In the genomic region with DNA sequence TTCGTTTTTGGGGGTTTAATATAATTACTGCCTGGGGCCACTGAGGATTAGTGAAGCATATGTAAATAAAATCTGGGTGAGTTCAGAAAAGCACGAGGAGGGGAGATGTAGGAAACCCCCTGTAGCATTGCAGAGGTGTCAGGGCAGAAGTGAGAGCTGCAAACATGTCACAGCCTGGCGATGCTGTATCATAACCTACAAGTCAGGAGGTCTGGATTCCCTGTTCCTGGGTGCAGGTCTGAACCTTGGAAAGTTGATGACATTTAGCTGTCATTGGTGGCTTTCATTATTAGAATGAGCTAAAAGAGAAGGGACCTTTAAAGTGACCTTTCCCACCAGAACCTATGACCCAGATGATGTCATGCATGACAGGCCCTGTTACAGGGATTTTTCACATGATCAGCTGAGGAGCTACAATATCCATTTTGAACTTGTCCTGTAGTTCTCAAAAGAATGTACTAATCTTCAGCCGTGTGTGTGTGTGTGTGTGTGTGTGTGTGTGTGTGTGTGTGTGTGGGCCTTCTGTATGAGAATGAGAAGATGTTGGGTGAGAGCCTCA, we compare ENCODE assay signal across 18 mouse cellular contexts.
A peak's percentile ranks its signal among the peaks of the same experiment; 100 is the strongest.
DNase-seq lines count a peak whose midpoint lies in the region; ATAC-seq and TF ChIP-seq lines count a peak whose summit lies in the region.
"Had no signal": no experiment of that assay in that cellular context is flagged by ENCODE, and none has a peak within 500 bp of the region (broad histone marks: within the 10 kb centered on the region; RNA-seq: fewer than 3 reads in every experiment).

No protein-coding gene starts in this region.

- H3K4me1 ChIP-seq in liver, postnatal 0 days (ENCODE audit: insufficient read depth) = no peaks in the 10 kb centered on the region
- H3K4me1 ChIP-seq in liver, embryonic 11.5 days (replicated peaks; ENCODE audit: control insufficient read depth, insufficient read depth, low read length) = no peaks in the 10 kb centered on the region
- peaks cover 16% of the 10 kb centered on the region for H3K4me1 ChIP-seq in bone marrow macrophage, adult 2 months (ENCODE audit: control insufficient read depth, insufficient read depth, low read length)
- H3K4me1 ChIP-seq: embryonic facial prominence, embryonic 13.5 days; forebrain, embryonic 13.5 days; limb, embryonic 12.5 days; midbrain, embryonic 12.5 days; stomach, embryonic 15.5 days had no signal

- intact Hi-C loops in left cerebral cortex, adult 2 months (cut with DNase I) = no loop called here

- H3K27me3 ChIP-seq in liver, postnatal 0 days (ENCODE audit: insufficient read depth, low read length) = no peaks in the 10 kb centered on the region
- H3K27me3 ChIP-seq in liver, embryonic 11.5 days (replicated peaks; ENCODE audit: control insufficient read depth, insufficient read depth, low read length) = no peaks in the 10 kb centered on the region
- H3K27me3 ChIP-seq: embryonic facial prominence, embryonic 13.5 days; forebrain, embryonic 13.5 days; limb, embryonic 12.5 days; midbrain, embryonic 12.5 days; stomach, embryonic 15.5 days had no signal

- H3K4me2 ChIP-seq in liver, postnatal 0 days (ENCODE audit: low read depth, low read length) = no peak overlapping the region
- H3K4me2 ChIP-seq in liver, embryonic 11.5 days = no peak overlapping the region
- H3K4me2 ChIP-seq: embryonic facial prominence, embryonic 13.5 days; forebrain, embryonic 13.5 days; limb, embryonic 12.5 days; midbrain, embryonic 12.5 days; stomach, embryonic 15.5 days had no signal

- TF ChIP-seq CTCF in liver, postnatal 0 days (IDR thresholded peaks at IDR 0.05; ENCODE audit: low read depth) = no peak
- TF ChIP-seq CTCF in bone marrow macrophage, adult 2 months (IDR thresholded peaks at IDR 0.05; ENCODE audit: low read depth, low read length) = no peak
- TF ChIP-seq CTCF in left cerebral cortex, adult 2 months (IDR thresholded peaks at IDR 0.05) = no peak

- no peak overlapping the region for H3K4me3 ChIP-seq in liver, postnatal 0 days (ENCODE audit: low read depth, low read length)
- H3K4me3 ChIP-seq in liver, embryonic 11.5 days (ENCODE audit: low read depth, low read length) = no peak overlapping the region
- H3K4me3 ChIP-seq in bone marrow macrophage, adult 2 months (ENCODE audit: insufficient read depth, low read length) = peak overlapping the region; percentile 36; the same call in 1 of the 2 replicates
- no peak overlapping the region for H3K4me3 ChIP-seq in left cerebral cortex, adult 2 months
- H3K4me3 ChIP-seq: embryonic facial prominence, embryonic 13.5 days; forebrain, embryonic 13.5 days; limb, embryonic 12.5 days; midbrain, embryonic 12.5 days; stomach, embryonic 15.5 days had no signal

- TF ChIP-seq EP300 in liver, postnatal 0 days (IDR thresholded peaks at IDR 0.05; ENCODE audit: low read depth) = no peak

- no peaks in the 10 kb centered on the region for H3K9me3 ChIP-seq in liver, postnatal 0 days (ENCODE audit: low read length)
- no peaks in the 10 kb centered on the region for H3K9me3 ChIP-seq in liver, embryonic 11.5 days (ENCODE audit: control insufficient read depth, low read length)
- H3K9me3 ChIP-seq: embryonic facial prominence, embryonic 13.5 days; forebrain, embryonic 13.5 days; limb, embryonic 12.5 days; midbrain, embryonic 12.5 days; stomach, embryonic 15.5 days had no signal

- 41% methylated on average over 4 of the region's 4 CpGs for WGBS in liver, postnatal 0 days (ENCODE audit: insufficient replicate concordance)
- 59% methylated on average over 4 of the region's 4 CpGs for WGBS in liver, embryonic 11.5 days

- no peak overlapping the region for H3K27ac ChIP-seq in liver, postnatal 0 days (ENCODE audit: low read depth)
- H3K27ac ChIP-seq in liver, embryonic 11.5 days (ENCODE audit: low read depth, low read length) = no peak overlapping the region
- H3K27ac ChIP-seq in bone marrow macrophage, adult 2 months (ENCODE audit: insufficient read depth, low read depth, low read length) = peak overlapping the region; percentile 73
- H3K27ac ChIP-seq in left cerebral cortex, adult 2 months = no peak overlapping the region
- H3K27ac ChIP-seq: embryonic facial prominence, embryonic 13.5 days; forebrain, embryonic 13.5 days; limb, embryonic 12.5 days; midbrain, embryonic 12.5 days; stomach, embryonic 15.5 days had no signal

- no peak overlapping the region for H3K9ac ChIP-seq in liver, postnatal 0 days (replicated peaks)
- no peak overlapping the region for H3K9ac ChIP-seq in liver, embryonic 11.5 days (ENCODE audit: low read depth, low read length)
- H3K9ac ChIP-seq: embryonic facial prominence, embryonic 13.5 days; forebrain, embryonic 13.5 days; limb, embryonic 12.5 days; midbrain, embryonic 12.5 days; stomach, embryonic 15.5 days had no signal

- no peak for TF ChIP-seq POLR2A in bone marrow macrophage, adult 2 months (IDR thresholded peaks at IDR 0.05; ENCODE audit: borderline replicate concordance, low read depth, low read length)

- peak; percentile 29; the same call in 1 of the 2 replicates for ATAC-seq in liver, postnatal 0 days
- no peak for ATAC-seq in liver, embryonic 11.5 days (replicated peaks; ENCODE audit: low FRiP score)
- ATAC-seq in monocyte, adult 5-6 weeks (replicated peaks; ENCODE audit: insufficient number of reproducible peaks, low FRiP score, low TSS enrichment, poor library complexity, severe bottlenecking) = peak; percentile 97
- ATAC-seq: forebrain, embryonic 13.5 days had no signal

- H3K36me3 ChIP-seq in liver, postnatal 0 days (replicated peaks; ENCODE audit: insufficient read depth, low read length) = no peaks in the 10 kb centered on the region
- H3K36me3 ChIP-seq in liver, embryonic 11.5 days (ENCODE audit: control insufficient read depth, insufficient read depth, low read length) = no peaks in the 10 kb centered on the region
- H3K36me3 ChIP-seq: embryonic facial prominence, embryonic 13.5 days; limb, embryonic 12.5 days; midbrain, embryonic 12.5 days; stomach, embryonic 15.5 days had no signal

- DNase-seq in liver, postnatal 0 days = no peak
- no peak for DNase-seq in liver, embryonic 11.5 days (ENCODE audit: low spot score)
- DNase-seq in CD4-positive, CD25-positive, alpha-beta regulatory T cell, adult 2 months (ENCODE audit: low read depth, low spot score) = peak; percentile 55
- no peak for DNase-seq in adipocyte (ENCODE audit: low spot score)
- no peak for DNase-seq in left cerebral cortex, adult 2 months (ENCODE audit: extremely low spot score in 1 of 2, low spot score in 2 of 2)
- DNase-seq in urinary bladder, adult 18-20 months (ENCODE audit: low spot score in 2 of 2) = no peak
- DNase-seq: adrenal gland, adult 8-10 months; cerebellum, postnatal 10 days; heart, postnatal 36 days; kidney, postnatal 10 days; lung, adult 18-20 months had no signal
